Comparison of ENCODE assay signal across 8 mouse cellular contexts in genomic region chr7:28378066-28378690, GRCm38 (mm10). TPM values are rescaled to one million over a fixed set of nuclear protein-coding genes. Genes with fewer than 3 reads are reported as not detected.
A peak's percentile ranks its signal among the peaks of the same experiment; 100 is the strongest.
DNase-seq lines count a peak whose midpoint lies in the region; ATAC-seq and TF ChIP-seq lines count a peak whose summit lies in the region.

No protein-coding gene starts in this region.

- WGBS in neural tube, embryonic 11.5 days: 43% methylated on average over 32 of the region's 32 CpGs
- WGBS in intestine, embryonic 14.5 days: 30% methylated on average over 31 of the region's 32 CpGs
- 20% methylated on average over 32 of the region's 32 CpGs for WGBS in liver, embryonic 16.5 days (ENCODE audit: insufficient replicate concordance)
- whole genome bisulfite sequencing in olfactory bulb, adult 2 months: 63% methylated on average over 32 of the region's 32 CpGs

- no peak for ATAC-seq in neural tube, embryonic 11.5 days (ENCODE audit: insufficient read depth, low FRiP score, low TSS enrichment)
- no peak for ATAC-seq in intestine, embryonic 14.5 days (replicated peaks; ENCODE audit: low FRiP score, low TSS enrichment, low read depth)
- ATAC-seq in liver, embryonic 16.5 days (ENCODE audit: low read depth): no peak

- peaks cover 3% of the 10 kb centered on the region for H3K36me3 ChIP-seq in neural tube, embryonic 11.5 days (ENCODE audit: control insufficient read depth, insufficient read depth, low read length)
- peaks cover 11% of the 10 kb centered on the region; the same call in 1 of the 2 replicates for H3K36me3 ChIP-seq in intestine, embryonic 14.5 days (ENCODE audit: control insufficient read depth, insufficient read depth, low read length)
- H3K36me3 ChIP-seq in liver, embryonic 16.5 days (ENCODE audit: control insufficient read depth, insufficient read depth): peaks cover 4% of the 10 kb centered on the region; the same call in 1 of the 2 replicates

- no peak for TF ChIP-seq CTCF in olfactory bulb, adult 2 months (IDR thresholded peaks at IDR 0.05; ENCODE audit: insufficient read depth, low read depth, low read length)

- TF ChIP-seq POLR2A in olfactory bulb, adult 2 months (IDR thresholded peaks at IDR 0.05; ENCODE audit: insufficient read depth, low read depth, low read length): no peak

- peak overlapping the region; percentile 56 for H3K4me3 ChIP-seq in neural tube, embryonic 11.5 days (ENCODE audit: low read depth, low read length)
- H3K4me3 ChIP-seq in intestine, embryonic 14.5 days (ENCODE audit: low read depth, low read length): peak overlapping the region; percentile 91
- peak overlapping the region; percentile 79 for H3K4me3 ChIP-seq in liver, embryonic 16.5 days (ENCODE audit: low read depth, low read length)
- peak overlapping the region; percentile 52 for H3K4me3 ChIP-seq in olfactory bulb, adult 2 months (ENCODE audit: insufficient read depth, low read depth, low read length)

- H3K27me3 ChIP-seq in neural tube, embryonic 11.5 days (ENCODE audit: control insufficient read depth, insufficient read depth, low read length): no peaks in the 10 kb centered on the region
- no peaks in the 10 kb centered on the region for H3K27me3 ChIP-seq in intestine, embryonic 14.5 days (replicated peaks; ENCODE audit: control insufficient read depth, insufficient read depth, low read length)
- no peaks in the 10 kb centered on the region for H3K27me3 ChIP-seq in liver, embryonic 16.5 days (ENCODE audit: control insufficient read depth, insufficient read depth, low read depth, low read length)

- H3K27ac ChIP-seq in neural tube, embryonic 11.5 days (ENCODE audit: low read depth, low read length): no peak overlapping the region
- peak overlapping the region; percentile 100 for H3K27ac ChIP-seq in intestine, embryonic 14.5 days (ENCODE audit: low read depth)
- peak overlapping the region; percentile 97 for H3K27ac ChIP-seq in liver, embryonic 16.5 days (ENCODE audit: low read length)
- H3K27ac ChIP-seq in olfactory bulb, adult 2 months (ENCODE audit: insufficient read depth, low read depth, low read length): peak overlapping the region; percentile 66; the same call in 1 of the 2 replicates

- H3K9me3 ChIP-seq in neural tube, embryonic 11.5 days (ENCODE audit: control insufficient read depth, low read length): no peaks in the 10 kb centered on the region
- H3K9me3 ChIP-seq in intestine, embryonic 14.5 days (ENCODE audit: control insufficient read depth, low read length): no peaks in the 10 kb centered on the region
- no peaks in the 10 kb centered on the region for H3K9me3 ChIP-seq in liver, embryonic 16.5 days (replicated peaks; ENCODE audit: control insufficient read depth, low read length)

- H3K9ac ChIP-seq in neural tube, embryonic 11.5 days (ENCODE audit: low read length): peak overlapping the region; percentile 68
- peak overlapping the region; percentile 86 for H3K9ac ChIP-seq in intestine, embryonic 14.5 days (ENCODE audit: low read length)
- H3K9ac ChIP-seq in liver, embryonic 16.5 days (ENCODE audit: low read depth, low read length): peak overlapping the region; percentile 88

- no peak for DNase-seq in neural tube, embryonic 11.5 days (ENCODE audit: low spot score)
- DNase-seq in neural tube, embryonic 10.5 days (ENCODE audit: extremely low spot score, low spot score): no peak
- peak; percentile 53 for DNase-seq in gastrocnemius, postnatal 10 days
- DNase-seq in intestine, embryonic 14.5 days (ENCODE audit: low spot score): peak; percentile 80
- no peak for DNase-seq in right cerebral cortex, postnatal 36 days (ENCODE audit: low spot score in 2 of 2)
- DNase-seq in left cerebral cortex, adult 11 months (ENCODE audit: low spot score): no peak

- H3K4me2 ChIP-seq in neural tube, embryonic 11.5 days (ENCODE audit: low read depth): peak overlapping the region; percentile 79
- H3K4me2 ChIP-seq in intestine, embryonic 14.5 days (ENCODE audit: low read length): peak overlapping the region; percentile 80
- peak overlapping the region; percentile 96 for H3K4me2 ChIP-seq in liver, embryonic 16.5 days (ENCODE audit: low read depth, low read length)

- H3K4me1 ChIP-seq in neural tube, embryonic 11.5 days (ENCODE audit: control insufficient read depth, insufficient read depth, low read length): peaks cover 42% of the 10 kb centered on the region
- peaks cover 62% of the 10 kb centered on the region for H3K4me1 ChIP-seq in intestine, embryonic 14.5 days (replicated peaks; ENCODE audit: control insufficient read depth, insufficient read depth, low read length)
- peaks cover 92% of the 10 kb centered on the region for H3K4me1 ChIP-seq in liver, embryonic 16.5 days (ENCODE audit: control insufficient read depth, low read depth, low read length)
- peaks cover 52% of the 10 kb centered on the region for H3K4me1 ChIP-seq in olfactory bulb, adult 2 months (ENCODE audit: control insufficient read depth, insufficient read depth, low read length)

RNA-seq across cellular contexts. Expression of gene Zfp36, which starts 1.9 kb away (rescaled TPM):
- polyA plus RNA-seq in neural tube, embryonic 11.5 days (2014; fragmentation: Nextera tagmentation; extraction: Ambion mirVana): 4.3 and 5.1 TPM in 2 replicates
- 10 to 100 TPM in 1 of 2 experiments, 1 to 10 TPM in 1; 8.1 to 10.5 TPM for total RNA-seq in gastrocnemius, postnatal 10 days (2021)
- 19.0 and 21.9 TPM in 2 replicates for polyA plus RNA-seq in intestine, embryonic 14.5 days (2014; fragmentation: Nextera tagmentation; extraction: Ambion mirVana)
- polyA plus RNA-seq in liver, embryonic 16.5 days (2015; fragmentation: Nextera tagmentation; extraction: Ambion mirVana): 7.9 and 10.8 TPM in 2 replicates
- not detected in 2 replicates for polyA plus RNA-seq in olfactory bulb, adult 2 months (2012; ENCODE audit: insufficient read depth, insufficient read length, low replicate concordance, missing spikeins)

RNA-seq across cellular contexts. Expression of gene Plekhg2, which starts 5.8 kb away (rescaled TPM):
- polyA plus RNA-seq in neural tube, embryonic 11.5 days (2014; fragmentation: Nextera tagmentation; extraction: Ambion mirVana): 50.5 and 54.5 TPM in 2 replicates
- 10 to 100 TPM; 18.7 to 30.0 TPM for total RNA-seq in gastrocnemius, postnatal 10 days (2021)
- 54.3 and 68.4 TPM in 2 replicates for polyA plus RNA-seq in intestine, embryonic 14.5 days (2014; fragmentation: Nextera tagmentation; extraction: Ambion mirVana)
- polyA plus RNA-seq in liver, embryonic 16.5 days (2015; fragmentation: Nextera tagmentation; extraction: Ambion mirVana): 4.8 and 6.3 TPM in 2 replicates
- polyA plus RNA-seq in olfactory bulb, adult 2 months (2012; ENCODE audit: insufficient read depth, insufficient read length, low replicate concordance, missing spikeins): not detected in 2 replicates

RNA-seq across cellular contexts. Expression of gene Med29, which starts 14.3 kb away (rescaled TPM):
- polyA plus RNA-seq in neural tube, embryonic 11.5 days (2014; fragmentation: Nextera tagmentation; extraction: Ambion mirVana): 45.8 and 48.8 TPM in 2 replicates
- 10 to 100 TPM; 22.6 to 23.0 TPM for total RNA-seq in gastrocnemius, postnatal 10 days (2021)
- polyA plus RNA-seq in intestine, embryonic 14.5 days (2014; fragmentation: Nextera tagmentation; extraction: Ambion mirVana): 53.3 and 60.2 TPM in 2 replicates
- 20.5 and 21.6 TPM in 2 replicates for polyA plus RNA-seq in liver, embryonic 16.5 days (2015; fragmentation: Nextera tagmentation; extraction: Ambion mirVana)
- not detected in 2 replicates for polyA plus RNA-seq in olfactory bulb, adult 2 months (2012; ENCODE audit: insufficient read depth, insufficient read length, low replicate concordance, missing spikeins)

RNA-seq across cellular contexts. Expression of gene Paf1, which starts 14.6 kb away (rescaled TPM):
- polyA plus RNA-seq in neural tube, embryonic 11.5 days (2014; fragmentation: Nextera tagmentation; extraction: Ambion mirVana): 71.7 and 78.0 TPM in 2 replicates
- 10 to 100 TPM; 36.5 to 46.2 TPM for total RNA-seq in gastrocnemius, postnatal 10 days (2021)
- 64.4 and 71.6 TPM in 2 replicates for polyA plus RNA-seq in intestine, embryonic 14.5 days (2014; fragmentation: Nextera tagmentation; extraction: Ambion mirVana)
- 24.7 and 25.8 TPM in 2 replicates for polyA plus RNA-seq in liver, embryonic 16.5 days (2015; fragmentation: Nextera tagmentation; extraction: Ambion mirVana)
- 1,326 TPM in 1 of 2 replicates, not detected in the other for polyA plus RNA-seq in olfactory bulb, adult 2 months (2012; ENCODE audit: insufficient read depth, insufficient read length, low replicate concordance, missing spikeins)

RNA-seq across cellular contexts. Expression of gene Rps16, which starts 27.7 kb away (rescaled TPM):
- polyA plus RNA-seq in neural tube, embryonic 11.5 days (2014; fragmentation: Nextera tagmentation; extraction: Ambion mirVana): 780 and 827 TPM in 2 replicates
- 100 to 1,000 TPM; 757 to 807 TPM for total RNA-seq in gastrocnemius, postnatal 10 days (2021)
- polyA plus RNA-seq in intestine, embryonic 14.5 days (2014; fragmentation: Nextera tagmentation; extraction: Ambion mirVana): 1,380 and 1,495 TPM in 2 replicates
- polyA plus RNA-seq in liver, embryonic 16.5 days (2015; fragmentation: Nextera tagmentation; extraction: Ambion mirVana): 531 and 598 TPM in 2 replicates
- 767 TPM in 1 of 2 replicates, not detected in the other for polyA plus RNA-seq in olfactory bulb, adult 2 months (2012; ENCODE audit: insufficient read depth, insufficient read length, low replicate concordance, missing spikeins)

Comparison
In these comparisons a context has a peak if more than half of its experiments do, and no peak if none do; other contexts are left out.
1. DNase-seq: peak in gastrocnemius, postnatal 10 days (single experiment) and intestine, embryonic 14.5 days (single experiment); none in neural tube, embryonic 11.5 days (single experiment), neural tube, embryonic 10.5 days (single experiment), right cerebral cortex, postnatal 36 days (0 of 2) and left cerebral cortex, adult 11 months (single experiment).
2. Peak in every context shown above with its lines, with median percentiles within 50 percentile points of each other: H3K4me2 ChIP-seq, H3K4me3 ChIP-seq and H3K9ac ChIP-seq.